ENCODE assay signal across 14 mouse cellular contexts in genomic region chr11:93969171-93969570, GRCm38 (mm10). TPM values are rescaled to one million over a fixed set of nuclear protein-coding genes. Genes with fewer than 3 reads are reported as not detected.
DNase-seq lines count a peak whose midpoint lies in the region; ATAC-seq lines count a peak whose summit lies in the region.
"Had no signal": no experiment of that assay in that cellular context is flagged by ENCODE, and none has a peak within 500 bp of the region (broad histone marks: within the 10 kb centered on the region; RNA-seq: fewer than 3 reads in every experiment).

No protein-coding gene starts in this region.

- peaks cover 9% of the 10 kb centered on the region for H3K4me1 ChIP-seq in heart, embryonic 10.5 days
- H3K4me1 ChIP-seq in neural tube, embryonic 12.5 days, result peaks cover 12% of the 10 kb centered on the region; the same call in 1 of the 2 replicates
- peaks cover 29% of the 10 kb centered on the region for H3K4me1 ChIP-seq in liver, embryonic 13.5 days (replicated peaks)

- no peak for ATAC-seq in neural tube, embryonic 12.5 days (ENCODE audit: low FRiP score, low read depth)
- no peak for ATAC-seq in liver, embryonic 13.5 days (ENCODE audit: low read depth)

- peaks cover 20% of the 10 kb centered on the region for H3K36me3 ChIP-seq in heart, embryonic 10.5 days
- H3K36me3 ChIP-seq in neural tube, embryonic 12.5 days, result peaks cover 18% of the 10 kb centered on the region
- H3K36me3 ChIP-seq in liver, embryonic 13.5 days, result peaks cover 19% of the 10 kb centered on the region

- no peak overlapping the region for H3K9ac ChIP-seq in neural tube, embryonic 12.5 days
- no peak overlapping the region for H3K9ac ChIP-seq in liver, embryonic 13.5 days

- WGBS in heart, embryonic 10.5 days, result 92% methylated on average over 6 of the region's 6 CpGs
- 94% methylated on average over 6 of the region's 6 CpGs for WGBS in neural tube, embryonic 12.5 days
- 88% methylated on average over 6 of the region's 6 CpGs for WGBS in liver, embryonic 13.5 days (ENCODE audit: insufficient replicate concordance)

- peak overlapping the region; percentile 82; the same call in 1 of the 2 replicates for H3K4me2 ChIP-seq in neural tube, embryonic 12.5 days (replicated peaks)
- H3K4me2 ChIP-seq in liver, embryonic 13.5 days, result peak overlapping the region; percentile 89

- intact Hi-C loops in heart, postnatal 36 days (cut with DNase I), result loop anchor here (2.0 to 10.0 kb wide), 5 partner anchors 18 to 246 kb away; partner anchors contain the start of gene Tob1

- no peaks in the 10 kb centered on the region for H3K27me3 ChIP-seq in heart, embryonic 10.5 days (ENCODE audit: insufficient read depth, poor library complexity, severe bottlenecking)
- H3K27me3 ChIP-seq in neural tube, embryonic 12.5 days (replicated peaks), result no peaks in the 10 kb centered on the region; the same call in 1 of the 2 replicates
- H3K27me3 ChIP-seq in liver, embryonic 13.5 days, result no peaks in the 10 kb centered on the region

- peak overlapping the region; percentile 91; the same call in 1 of the 2 replicates for H3K27ac ChIP-seq in heart, embryonic 10.5 days
- H3K27ac ChIP-seq in neural tube, embryonic 12.5 days, result no peak overlapping the region
- H3K27ac ChIP-seq in liver, embryonic 13.5 days, result no peak overlapping the region

- H3K4me3 ChIP-seq in heart, embryonic 10.5 days, result peak overlapping the region; percentile 73; the same call in 1 of the 2 replicates
- no peak overlapping the region for H3K4me3 ChIP-seq in neural tube, embryonic 12.5 days
- H3K4me3 ChIP-seq in liver, embryonic 13.5 days (replicated peaks), result peak overlapping the region; percentile 83; the same call in 1 of the 2 replicates

- DNase-seq in heart, embryonic 10.5 days (ENCODE audit: low spot score), result no peak
- DNase-seq in heart, postnatal 36 days, result no peak
- DNase-seq in neural tube, embryonic 10.5 days (ENCODE audit: extremely low spot score, low spot score), result no peak
- no peak for DNase-seq in liver, embryonic 13.5 days
- no peak for DNase-seq in thymus, postnatal 10 days (ENCODE audit: low spot score in 2 of 2)
- DNase-seq in ovary, postnatal 36 days (ENCODE audit: low spot score), result no peak
- no peak for DNase-seq in adrenal gland, adult (ENCODE audit: inconsistent age in 2 of 2, low spot score in 1 of 2)
- DNase-seq: cerebellum, postnatal 36 days; kidney, adult 18-20 months; layer of hippocampus, postnatal 36 days; lung, postnatal 14 days; spleen, adult 18-20 months; thymus, adult 2 months had no signal

- no peaks in the 10 kb centered on the region for H3K9me3 ChIP-seq in heart, embryonic 10.5 days
- no peaks in the 10 kb centered on the region for H3K9me3 ChIP-seq in neural tube, embryonic 12.5 days
- no peaks in the 10 kb centered on the region for H3K9me3 ChIP-seq in liver, embryonic 13.5 days (replicated peaks)

RNA-seq across cellular contexts. Expression of gene Nme1, which starts 0.8 kb away (rescaled TPM):
- 188 and 263 TPM in 2 replicates for polyA plus RNA-seq in heart, embryonic 10.5 days (2016; fragmentation: Nextera tagmentation; extraction: Ambion mirVana)
- total RNA-seq in heart, postnatal 36 days (2021), result 10 to 100 TPM; 10.0 to 12.0 TPM
- polyA plus RNA-seq in neural tube, embryonic 12.5 days (2016; fragmentation: Nextera tagmentation; extraction: Ambion mirVana), result 269 and 277 TPM in 2 replicates
- 177 and 207 TPM in 2 replicates for polyA plus RNA-seq in liver, embryonic 13.5 days (2015; fragmentation: Nextera tagmentation; extraction: Ambion mirVana)

RNA-seq across cellular contexts. Expression of gene Gm20390, which starts 1.1 kb away (rescaled TPM):
- polyA plus RNA-seq in heart, embryonic 10.5 days (2016; fragmentation: Nextera tagmentation; extraction: Ambion mirVana), result 432 and 461 TPM in 2 replicates
- total RNA-seq in heart, postnatal 36 days (2021), result 10 to 100 TPM; 16.3 to 18.0 TPM
- polyA plus RNA-seq in neural tube, embryonic 12.5 days (2016; fragmentation: Nextera tagmentation; extraction: Ambion mirVana), result 346 and 367 TPM in 2 replicates
- polyA plus RNA-seq in liver, embryonic 13.5 days (2015; fragmentation: Nextera tagmentation; extraction: Ambion mirVana), result 247 and 263 TPM in 2 replicates

RNA-seq across cellular contexts. Expression of gene Nme2, which starts 13.1 kb away (rescaled TPM):
- polyA plus RNA-seq in heart, embryonic 10.5 days (2016; fragmentation: Nextera tagmentation; extraction: Ambion mirVana), result 176 and 218 TPM in 2 replicates
- total RNA-seq in heart, postnatal 36 days (2021), result 1,000 to 10,000 TPM; 1,044 to 1,128 TPM
- 87.0 and 110 TPM in 2 replicates for polyA plus RNA-seq in neural tube, embryonic 12.5 days (2016; fragmentation: Nextera tagmentation; extraction: Ambion mirVana)
- 81.5 and 82.6 TPM in 2 replicates for polyA plus RNA-seq in liver, embryonic 13.5 days (2015; fragmentation: Nextera tagmentation; extraction: Ambion mirVana)

RNA-seq across cellular contexts. Expression of gene Spag9, which starts 26.7 kb away (rescaled TPM):
- 27.8 and 32.4 TPM in 2 replicates for polyA plus RNA-seq in heart, embryonic 10.5 days (2016; fragmentation: Nextera tagmentation; extraction: Ambion mirVana)
- 100 to 1,000 TPM; 147 to 159 TPM for total RNA-seq in heart, postnatal 36 days (2021)
- 96.2 and 100 TPM in 2 replicates for polyA plus RNA-seq in neural tube, embryonic 12.5 days (2016; fragmentation: Nextera tagmentation; extraction: Ambion mirVana)
- polyA plus RNA-seq in liver, embryonic 13.5 days (2015; fragmentation: Nextera tagmentation; extraction: Ambion mirVana), result 9.1 and 10.0 TPM in 2 replicates
